Mouse (Mus musculus): ENCODE results near the gene Dennd6a.

Dennd6a gene

GRCm38 (mm10) chr14:26571951-26572675, 1.5 kb upstream of the Dennd6a start:
- DNase-seq (ENCODE audit: low spot score in 2 of 2) = peak; percentile 53 to 55

DNA sequence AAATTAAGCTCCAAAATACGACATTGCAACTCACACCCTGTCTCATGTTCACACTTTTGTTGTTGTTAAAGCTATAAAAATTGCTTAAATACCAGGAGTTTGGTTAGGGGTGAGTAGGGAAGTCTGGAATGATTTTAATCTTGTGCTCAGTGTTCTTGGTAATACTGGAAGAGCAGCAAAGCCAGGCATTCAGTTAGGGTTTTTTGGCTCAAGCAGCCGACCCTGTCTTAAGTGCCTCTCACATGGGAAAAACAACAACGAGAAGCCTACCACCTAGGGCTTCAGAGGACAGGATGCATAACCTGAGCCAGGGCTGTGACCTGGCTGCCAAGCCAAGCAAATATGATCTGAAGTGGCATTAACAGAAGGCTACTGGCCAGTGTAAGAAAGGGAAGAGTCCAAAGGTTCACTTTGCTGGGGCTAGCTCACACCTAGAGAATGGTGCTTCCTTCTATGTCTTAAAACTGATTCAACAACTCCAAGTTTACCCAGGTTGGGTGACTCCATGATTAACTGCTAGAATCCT, 2.7 kb downstream of the Dennd6a start:
- no peak for DNase-seq (ENCODE audit: low spot score in 2 of 2)

- DNase-seq (ENCODE audit: low spot score in 2 of 2) = peak in 1 of 2 experiments; percentile 13
These were observed 5.1 kb downstream of the Dennd6a start for GRCm38 (mm10) chr14:26578791-26579191.

DNA sequence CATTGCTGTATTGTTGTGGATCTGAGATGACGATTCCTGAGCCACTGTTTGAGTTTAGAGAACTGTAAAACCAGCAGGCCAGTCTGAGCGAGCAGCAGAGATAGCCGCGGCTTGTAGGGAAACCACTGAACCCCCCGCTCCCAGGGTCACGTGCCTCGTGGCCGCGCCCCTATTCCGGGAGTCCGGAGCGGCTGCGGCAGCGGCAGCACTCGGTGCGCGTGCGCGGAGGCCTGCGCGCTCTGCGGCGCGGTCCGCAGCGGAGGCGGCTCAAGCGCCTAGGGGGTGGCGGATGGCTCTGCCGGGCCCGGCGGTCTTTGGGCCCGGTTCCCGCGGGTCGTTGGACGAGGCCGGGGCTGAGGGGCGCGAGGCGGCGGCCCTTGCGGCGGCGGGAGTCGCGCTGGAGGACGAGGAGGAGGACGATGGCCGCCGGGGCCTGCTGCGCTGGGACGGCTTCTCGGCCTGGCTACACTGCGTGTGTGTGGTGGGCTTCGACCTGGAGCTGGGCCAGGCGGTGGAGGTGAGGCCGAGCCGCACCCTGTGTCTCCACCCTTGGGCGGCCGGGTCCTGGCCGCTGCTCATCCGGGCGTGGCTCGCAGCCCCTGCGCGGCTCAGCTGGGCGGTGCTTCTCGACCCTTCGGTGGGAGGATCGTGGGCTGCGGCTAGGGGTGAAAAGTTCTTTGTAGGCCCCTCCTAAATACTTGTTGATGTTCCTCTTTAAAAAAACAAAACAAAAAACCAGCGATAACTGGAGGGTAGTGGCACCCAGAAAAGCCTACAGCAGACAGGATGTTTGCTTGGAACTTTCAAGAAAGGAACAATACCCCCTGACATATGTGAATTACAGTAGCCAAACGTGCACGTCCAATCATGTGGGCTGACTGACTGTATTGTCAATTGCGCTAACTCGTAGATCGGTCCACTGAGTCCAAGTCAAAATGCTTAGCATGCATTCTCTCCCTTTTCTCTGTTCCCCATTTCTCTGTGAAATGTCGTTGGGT, 6.0 kb downstream of the Dennd6a start:
- peak; percentile 94 for DNase-seq (ENCODE audit: low spot score in 2 of 2)

DNA sequence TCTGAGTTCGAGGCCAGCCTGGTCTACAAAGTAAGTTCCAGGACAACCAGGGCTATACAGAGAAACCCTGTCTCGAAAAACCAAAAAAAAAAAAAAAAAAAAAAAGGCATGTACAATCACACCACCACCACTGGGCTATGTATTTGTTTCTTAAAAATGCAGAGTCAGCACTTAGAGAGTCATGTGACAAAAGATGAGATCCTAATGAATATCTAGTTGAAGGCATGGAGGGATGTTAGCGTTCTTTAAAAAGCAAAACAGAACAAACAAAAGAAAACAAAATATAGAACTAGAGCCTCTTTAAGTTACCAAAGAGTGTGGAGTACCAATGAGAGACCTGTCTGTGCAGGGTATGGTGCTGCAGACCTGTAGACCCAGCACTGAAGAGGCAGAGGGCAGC, 10.0 kb downstream of the Dennd6a start:
- DNase-seq (ENCODE audit: low spot score in 2 of 2) = no peak

- no peak for DNase-seq (ENCODE audit: low spot score in 2 of 2)
These were observed 13.5 kb downstream of the Dennd6a start for GRCm38 (mm10) chr14:26587116-26587515.

GRCm38 (mm10) chr14:26591353-26591752, 17.7 kb downstream of the Dennd6a start:
- no peak for DNase-seq (ENCODE audit: low spot score in 2 of 2)

GRCm38 (mm10) chr14:26593281-26593895, 19.7 kb downstream of the Dennd6a start:
- no peak for DNase-seq (ENCODE audit: low spot score in 2 of 2)

DNA sequence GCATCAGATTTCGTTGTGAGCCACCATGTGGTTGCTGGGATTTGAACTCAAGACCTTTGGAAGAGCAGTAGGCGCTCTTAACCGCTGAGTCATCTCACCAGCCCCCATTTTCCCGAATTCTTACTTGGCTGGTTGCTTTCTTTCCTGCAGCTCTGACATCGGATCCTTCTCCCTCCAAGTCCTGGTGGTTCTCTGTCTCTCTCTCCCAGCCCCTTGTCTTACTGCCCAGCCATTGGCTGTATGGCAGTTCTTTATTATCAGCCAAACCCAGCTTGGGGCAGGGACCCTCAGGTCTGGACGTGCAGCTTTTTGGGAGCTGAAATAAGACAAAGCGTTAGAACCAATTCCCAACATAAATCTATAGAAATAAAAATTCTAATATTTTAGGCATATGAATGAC, 21.5 kb downstream of the Dennd6a start:
- DNase-seq (ENCODE audit: low spot score in 2 of 2) = peak in 1 of 2 experiments; percentile 10

DNA sequence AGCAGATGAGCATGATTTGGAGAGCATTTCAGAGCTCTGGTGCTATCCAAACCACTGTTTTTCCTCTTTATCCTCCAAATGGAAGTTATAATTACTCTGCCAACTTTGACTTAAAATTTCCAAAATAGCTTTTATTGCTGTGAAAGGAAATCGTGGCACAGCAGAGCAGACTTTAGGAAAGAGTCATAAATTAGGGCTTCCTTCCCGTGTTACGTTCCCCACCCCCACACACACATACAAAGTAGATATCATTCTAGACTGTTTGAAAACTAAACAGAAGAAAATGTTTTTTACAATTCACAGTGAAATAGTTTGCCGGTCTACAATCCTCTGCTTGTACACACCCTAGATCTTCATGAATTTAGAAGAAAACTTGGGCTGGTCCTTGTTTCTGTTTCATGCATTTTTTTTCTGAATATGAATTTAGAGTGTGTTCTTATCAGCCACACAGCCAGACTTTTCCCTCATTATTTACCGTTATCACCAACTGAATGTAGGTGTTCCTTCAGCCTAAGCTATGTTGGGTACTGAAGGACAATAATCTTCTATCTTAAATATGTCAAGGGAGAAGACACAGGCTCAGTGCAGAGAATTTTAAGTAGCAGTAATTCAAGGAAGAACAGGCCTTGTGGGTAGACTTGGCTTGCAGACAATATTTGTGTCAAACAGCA, 22.2 kb downstream of the Dennd6a start:
- no peak for DNase-seq (ENCODE audit: low spot score in 2 of 2)

- DNase-seq (ENCODE audit: low spot score in 2 of 2) = no peak
These were observed 31.7 kb downstream of the Dennd6a start for GRCm38 (mm10) chr14:26605354-26605753.

GRCm38 (mm10) chr14:26609674-26610073, 36.0 kb downstream of the Dennd6a start:
- DNase-seq (ENCODE audit: low spot score in 2 of 2) = no peak

DNA sequence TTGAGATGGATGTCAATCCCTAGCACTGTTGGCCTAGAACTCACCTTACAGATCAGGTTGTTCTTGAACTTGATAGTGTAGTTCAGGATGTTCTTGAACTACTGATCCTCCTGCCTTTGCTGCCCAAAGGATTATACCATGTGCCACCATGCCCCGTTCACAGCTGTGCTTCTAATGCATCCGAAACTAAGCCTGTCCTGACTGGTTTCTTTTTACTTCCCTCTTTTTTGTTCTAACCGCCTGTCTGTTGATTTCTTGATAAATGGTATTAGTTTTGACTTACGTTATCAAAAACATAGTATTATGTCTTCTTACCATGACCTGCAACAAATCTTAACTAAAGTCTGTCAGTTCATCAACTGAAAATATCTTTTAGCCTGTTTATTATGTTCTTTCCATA, 37.0 kb downstream of the Dennd6a start:
- no peak for DNase-seq (ENCODE audit: low spot score in 2 of 2)

DNA sequence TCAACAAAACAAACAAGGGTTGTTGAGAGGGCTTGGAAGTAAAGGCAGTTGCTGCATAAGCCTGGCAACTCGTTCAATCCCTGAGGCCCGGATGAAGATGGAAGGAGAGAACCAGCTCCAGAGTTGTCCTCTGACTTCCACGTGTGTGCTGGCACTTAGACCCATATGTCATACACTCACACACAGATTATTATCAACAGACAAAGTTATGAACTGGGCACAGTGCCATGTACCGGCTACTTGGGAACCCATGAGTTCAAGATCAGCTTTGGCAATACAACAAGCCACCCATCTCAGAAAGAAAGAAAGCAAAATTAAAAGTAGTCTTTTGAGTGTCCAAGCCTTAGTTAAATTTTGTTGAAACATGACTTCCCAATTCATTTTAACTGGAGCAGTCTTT, 51.6 kb downstream of the Dennd6a start:
- DNase-seq (ENCODE audit: low spot score in 2 of 2) = no peak

- DNase-seq (ENCODE audit: low spot score in 2 of 2) = peak in 1 of 2 experiments; percentile 27
These were observed 53.0 kb downstream of the Dennd6a start for GRCm38 (mm10) chr14:26626605-26627140.

DNA sequence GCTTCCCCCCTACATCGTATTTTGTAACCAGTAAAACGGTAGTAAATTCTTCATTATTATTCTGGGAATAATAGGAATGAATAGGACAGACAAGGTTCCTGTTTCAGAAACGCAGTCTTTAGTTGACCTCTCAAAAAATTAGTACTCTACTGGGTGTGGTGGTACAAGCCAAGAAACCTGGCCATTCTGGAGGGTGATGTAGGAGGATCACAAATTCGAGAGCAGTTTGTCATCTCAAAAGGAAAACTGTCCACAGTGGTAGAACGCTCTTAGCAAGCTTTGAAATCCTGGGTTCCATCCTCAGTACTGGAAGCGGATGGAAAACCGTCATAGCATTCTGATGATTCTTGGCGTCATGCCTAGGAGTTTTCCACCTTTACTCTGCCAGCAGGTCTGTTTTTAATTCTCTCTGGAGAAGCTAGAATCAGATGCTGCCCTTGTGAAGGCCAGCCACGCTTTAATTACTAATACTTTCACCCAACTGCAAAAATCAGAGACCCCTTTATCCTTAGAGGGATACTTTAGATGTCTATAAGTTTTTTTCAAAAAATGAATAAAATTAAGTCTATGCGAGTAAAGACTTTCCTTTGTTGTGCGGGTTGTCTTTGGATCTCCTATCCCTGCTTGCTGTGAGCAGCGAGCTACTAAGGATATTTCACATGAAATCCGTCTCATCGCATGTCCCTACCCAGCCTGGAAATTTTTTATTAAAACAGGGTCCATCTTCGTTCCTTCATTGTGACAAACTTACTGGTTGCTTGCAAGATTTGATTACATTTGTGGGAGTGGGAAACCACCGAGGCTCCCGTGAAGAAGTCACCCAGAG, 63.6 kb downstream of the Dennd6a start:
- DNase-seq (ENCODE audit: low spot score in 2 of 2) = no peak

GRCm38 (mm10) chr14:26637851-26638707, 64.4 kb downstream of the Dennd6a start, which contains the start of gene Arf4:
Gene Arf4, plus strand, starts transcription at chr14:26638074.
- peak; percentile 98 for DNase-seq (ENCODE audit: low spot score in 2 of 2)

DNA sequence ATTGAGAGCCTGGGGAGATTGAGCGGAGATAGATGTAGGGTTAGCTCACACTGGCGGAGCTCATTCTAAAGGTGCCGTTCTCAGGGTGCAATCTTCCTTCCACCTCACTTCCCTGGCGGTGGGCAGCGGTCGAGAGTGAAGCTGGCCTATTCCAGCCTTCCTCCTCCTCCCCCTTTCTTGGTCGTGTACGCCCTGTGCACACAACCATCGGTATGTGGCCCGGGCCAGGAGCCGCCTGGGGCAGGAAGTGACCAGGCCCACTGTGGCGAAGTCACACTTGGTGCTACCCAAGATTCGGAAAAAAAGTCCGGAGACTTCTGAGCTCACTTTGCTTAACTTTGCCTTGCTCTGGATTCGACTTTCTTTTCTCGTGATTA, 65.0 kb downstream of the Dennd6a start:
- peak; percentile 53 to 60 for DNase-seq (ENCODE audit: low spot score in 2 of 2)

GRCm38 (mm10) chr14:26639251-26639650, 65.6 kb downstream of the Dennd6a start:
- DNase-seq (ENCODE audit: low spot score in 2 of 2) = no peak
